ENCODE assay signal across 23 mouse cellular contexts in the genomic region with DNA sequence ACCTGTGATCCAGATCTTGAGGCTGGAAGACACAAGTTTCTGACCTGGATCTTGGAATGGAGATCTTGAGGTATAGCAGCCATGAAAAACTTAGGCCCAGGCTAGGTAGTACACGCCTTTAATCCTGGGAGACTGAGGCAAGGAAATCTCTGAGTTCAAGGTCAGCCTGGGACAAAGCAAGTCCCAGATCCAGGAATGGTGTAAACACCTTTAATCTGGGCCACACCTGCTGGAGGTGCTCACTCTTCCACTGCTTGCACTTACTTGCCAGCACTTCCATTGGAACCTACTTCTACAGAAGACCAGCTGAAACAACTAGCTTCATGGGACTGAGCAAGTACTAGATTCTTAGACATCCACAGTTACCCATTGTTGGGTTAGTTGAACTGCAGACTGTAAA. TPM values are rescaled to one million over a fixed set of nuclear protein-coding genes. Genes with fewer than 3 reads are reported as not detected.
DNase-seq lines count a peak whose midpoint lies in the region; ATAC-seq and TF ChIP-seq lines count a peak whose summit lies in the region.
"Had no signal": no experiment of that assay in that cellular context is flagged by ENCODE, and none has a peak within 500 bp of the region (broad histone marks: within the 10 kb centered on the region; RNA-seq: fewer than 3 reads in every experiment).

No protein-coding gene starts in this region.

- peaks cover 12% of the 10 kb centered on the region for H3K36me3 ChIP-seq in E14TG2a.4 (ENCODE audit: insufficient read depth, low read length)
- H3K36me3 ChIP-seq in ES-Bruce4 (ENCODE audit: control insufficient read depth, insufficient read depth, low read length, poor library complexity, severe bottlenecking): no peaks in the 10 kb centered on the region
- no peaks in the 10 kb centered on the region for H3K36me3 ChIP-seq in ES-E14 (ENCODE audit: control insufficient read depth, insufficient read depth, low read length, poor library complexity, severe bottlenecking)
- H3K36me3 ChIP-seq in forebrain, embryonic 11.5 days (ENCODE audit: control insufficient read depth, insufficient read depth, low read length): no peaks in the 10 kb centered on the region
- H3K36me3 ChIP-seq in liver, postnatal 0 days (replicated peaks; ENCODE audit: insufficient read depth, low read length): no peaks in the 10 kb centered on the region
- H3K36me3 ChIP-seq: embryonic facial prominence, embryonic 13.5 days; embryonic facial prominence, embryonic 15.5 days; forebrain, embryonic 12.5 days had no signal

- H3K4me3 ChIP-seq in E14TG2a.4 (replicated peaks; ENCODE audit: low read length): peak overlapping the region; percentile 24; the same call in 1 of the 2 replicates
- no peak overlapping the region for H3K4me3 ChIP-seq in ES-Bruce4 (ENCODE audit: low read depth, low read length)
- H3K4me3 ChIP-seq in ES-E14 (ENCODE audit: insufficient read depth in 1 of 2, low read depth in 1 of 2, low read length in 2 of 2, poor library complexity in 1 of 2, severe bottlenecking in 1 of 2): no peak overlapping the region
- no peak overlapping the region for H3K4me3 ChIP-seq in forebrain, embryonic 11.5 days (ENCODE audit: low read depth, low read length)
- no peak overlapping the region for H3K4me3 ChIP-seq in liver, postnatal 0 days (ENCODE audit: low read depth, low read length)
- H3K4me3 ChIP-seq: embryonic facial prominence, embryonic 13.5 days; embryonic facial prominence, embryonic 15.5 days; erythroblast, embryonic 14.5 days; forebrain, embryonic 12.5 days had no signal

- H3K27ac ChIP-seq in ES-Bruce4 (ENCODE audit: insufficient read depth, low read length): peak overlapping the region; percentile 91
- H3K27ac ChIP-seq in ES-E14 (ENCODE audit: insufficient read depth, low read depth, low read length, poor library complexity, severe bottlenecking): peak overlapping the region; percentile 95
- no peak overlapping the region for H3K27ac ChIP-seq in forebrain, embryonic 11.5 days (ENCODE audit: low read depth, low read length)
- no peak overlapping the region for H3K27ac ChIP-seq in liver, postnatal 0 days (ENCODE audit: low read depth)
- H3K27ac ChIP-seq: embryonic facial prominence, embryonic 13.5 days; embryonic facial prominence, embryonic 15.5 days; forebrain, embryonic 12.5 days had no signal

- DNase-seq in ES-E14 (ENCODE audit: low read depth, low spot score) (no peak), ZHBTc4 (ENCODE audit: low read depth, low spot score) (peak; percentile 55)
- DNase-seq in gastrocnemius, postnatal 4 days (ENCODE audit: low spot score in 2 of 2): no peak
- no peak for DNase-seq in forebrain, embryonic 11.5 days (ENCODE audit: low spot score)
- DNase-seq in liver, postnatal 0 days: no peak
- DNase-seq: adrenal gland, adult 2 months; adrenal gland, postnatal 10 days; adrenal gland, postnatal 25 days; cerebellum, adult 11 months; cerebellum, adult 18-20 months; cerebellum, adult 8-10 months; cerebellum, adult 9-11 months; cerebellum, postnatal 14 days; cerebellum, postnatal 36 days; embryo, embryonic 11 days; forebrain, postnatal 0 days had no signal

- no peak for TF ChIP-seq POLR2A in ES-Bruce4 (IDR thresholded peaks at IDR 0.05; ENCODE audit: insufficient read depth, low read length)

- H3K9ac ChIP-seq in ES-Bruce4 (ENCODE audit: low read depth, poor library complexity, severe bottlenecking) (no peak overlapping the region), ES-E14 (ENCODE audit: insufficient read depth, low read depth, low read length, poor library complexity, severe bottlenecking) (no peak overlapping the region)
- no peak overlapping the region for H3K9ac ChIP-seq in forebrain, embryonic 11.5 days (ENCODE audit: low read length)
- H3K9ac ChIP-seq in liver, postnatal 0 days (replicated peaks): no peak overlapping the region
- H3K9ac ChIP-seq: embryonic facial prominence, embryonic 13.5 days; embryonic facial prominence, embryonic 15.5 days; forebrain, embryonic 12.5 days; forebrain, postnatal 0 days had no signal

- no peak for ATAC-seq in forebrain, embryonic 11.5 days (replicated peaks; ENCODE audit: low FRiP score)
- ATAC-seq in liver, postnatal 0 days: no peak
- ATAC-seq: forebrain, embryonic 14.5 days; forebrain, postnatal 0 days had no signal

- in situ Hi-C loops in ES-E14 (cut with MboI; ENCODE audit: low sequenced_read_pairs in 2 of 2, unreplicated experiment in 2 of 2): no loop called here

- peak; percentile 92 for TF ChIP-seq EP300 in ES-Bruce4 (IDR thresholded peaks at IDR 0.05; ENCODE audit: insufficient read depth, low read depth, low read length)
- TF ChIP-seq EP300 in liver, postnatal 0 days (IDR thresholded peaks at IDR 0.05; ENCODE audit: low read depth): no peak

- H3K9me3 ChIP-seq in E14TG2a.4 (ENCODE audit: low read length): peaks cover 9% of the 10 kb centered on the region
- no peaks in the 10 kb centered on the region for H3K9me3 ChIP-seq in ES-Bruce4 (replicated peaks; ENCODE audit: control insufficient read depth, insufficient read depth, low read length, poor library complexity, severe bottlenecking)
- no peaks in the 10 kb centered on the region for H3K9me3 ChIP-seq in ES-E14 (ENCODE audit: control insufficient read depth, insufficient read depth, low read depth, low read length)
- H3K9me3 ChIP-seq in forebrain, embryonic 11.5 days (ENCODE audit: control insufficient read depth, low read length): no peaks in the 10 kb centered on the region
- no peaks in the 10 kb centered on the region for H3K9me3 ChIP-seq in liver, postnatal 0 days (ENCODE audit: low read length)
- H3K9me3 ChIP-seq: embryonic facial prominence, embryonic 13.5 days; embryonic facial prominence, embryonic 15.5 days; forebrain, embryonic 12.5 days had no signal

- TF ChIP-seq CTCF in E14TG2a.4 (conservative IDR thresholded peaks at IDR 0.05; ENCODE audit: low read length) (no peak), ES-Bruce4 (IDR thresholded peaks at IDR 0.05; ENCODE audit: low read depth, low read length) (no peak)
- no peak for TF ChIP-seq CTCF in liver, postnatal 0 days (IDR thresholded peaks at IDR 0.05; ENCODE audit: low read depth)

- H3K4me2 ChIP-seq in forebrain, embryonic 11.5 days (ENCODE audit: low read depth, low read length, severe bottlenecking): no peak overlapping the region
- H3K4me2 ChIP-seq in liver, postnatal 0 days (ENCODE audit: low read depth, low read length): no peak overlapping the region
- H3K4me2 ChIP-seq: embryonic facial prominence, embryonic 13.5 days; embryonic facial prominence, embryonic 15.5 days; forebrain, embryonic 12.5 days had no signal

- H3K27me3 ChIP-seq in E14TG2a.4 (ENCODE audit: insufficient read depth, low read length): no peaks in the 10 kb centered on the region
- no peaks in the 10 kb centered on the region for H3K27me3 ChIP-seq in ES-Bruce4 (ENCODE audit: control insufficient read depth, insufficient read depth, low read length, poor library complexity, severe bottlenecking)
- no peaks in the 10 kb centered on the region for H3K27me3 ChIP-seq in forebrain, embryonic 11.5 days (ENCODE audit: control insufficient read depth, insufficient read depth, low read length)
- H3K27me3 ChIP-seq in liver, postnatal 0 days (ENCODE audit: insufficient read depth, low read length): no peaks in the 10 kb centered on the region
- H3K27me3 ChIP-seq: embryonic facial prominence, embryonic 13.5 days; embryonic facial prominence, embryonic 15.5 days; forebrain, embryonic 12.5 days had no signal

- 82% methylated on average over 1 of the region's 1 CpGs for WGBS in forebrain, embryonic 11.5 days
- 75% methylated on average over 1 of the region's 1 CpGs for WGBS in liver, postnatal 0 days (ENCODE audit: insufficient replicate concordance)

- peaks cover 70% of the 10 kb centered on the region for H3K4me1 ChIP-seq in E14TG2a.4 (replicated peaks; ENCODE audit: low read depth, low read length)
- peaks cover 10% of the 10 kb centered on the region for H3K4me1 ChIP-seq in ES-Bruce4 (ENCODE audit: control insufficient read depth, insufficient read depth, low read length)
- peaks cover 17 to 27% of the 10 kb centered on the region in 2 experiments for H3K4me1 ChIP-seq in ES-E14 (ENCODE audit: control insufficient read depth in 2 of 2, insufficient read depth in 2 of 2, low read length in 2 of 2, poor library complexity in 1 of 2)
- H3K4me1 ChIP-seq in forebrain, embryonic 11.5 days (replicated peaks; ENCODE audit: control insufficient read depth, insufficient read depth, low read length): no peaks in the 10 kb centered on the region
- H3K4me1 ChIP-seq in liver, postnatal 0 days (ENCODE audit: insufficient read depth): no peaks in the 10 kb centered on the region
- H3K4me1 ChIP-seq: embryonic facial prominence, embryonic 13.5 days; embryonic facial prominence, embryonic 15.5 days; forebrain, embryonic 12.5 days had no signal

TF ChIP-seq in ES-E14, 5 proteins besides CTCF, POLR2A, EP300 and RAD21:
- peak; percentile 34; the same call in 1 of the 2 replicates for TF ChIP-seq HCFC1 (IDR thresholded peaks at IDR 0.05; ENCODE audit: borderline replicate concordance, insufficient read depth, low read length)
- TF ChIP-seq CHD2 (IDR thresholded peaks at IDR 0.05; ENCODE audit: low read depth, low read length): no peak

RNA-seq across cellular contexts. Expression of gene Zfp638, which starts 26.2 kb away (rescaled TPM):
- polyA plus RNA-seq in ES-Bruce4 (2011; ENCODE audit: insufficient read depth, insufficient read length, low read depth, missing spikeins): 162 and 177 TPM in 2 replicates
- 96.6 and 129 TPM in 2 replicates for total RNA-seq in ES-E14 (2012; rRNA removed)
- total RNA-seq in gastrocnemius, postnatal 4 days (2021): 10 to 100 TPM; 61.7 to 82.4 TPM
- polyA plus RNA-seq in forebrain, embryonic 11.5 days (2014; fragmentation: Nextera tagmentation; extraction: Ambion mirVana): 97.5 and 108 TPM in 2 replicates
- 12.0 and 12.5 TPM in 2 replicates for polyA plus RNA-seq in liver, postnatal 0 days (2015; fragmentation: Nextera tagmentation; extraction: Ambion mirVana)

Comparison
In these comparisons a context has a peak if more than half of its experiments do, and no peak if none do; other contexts are left out.
1. H3K27ac ChIP-seq: peak in ES-Bruce4 (single experiment) and ES-E14 (single experiment); none in forebrain, embryonic 11.5 days (single experiment) and liver, postnatal 0 days (single experiment).